Mouse (Mus musculus) megakaryocyte, adult 5-6 weeks (primary cell): Measurements from ENCODE around the gene Lingo3. TPM values are rescaled to one million over a fixed set of nuclear protein-coding genes. Genes with fewer than 3 reads are reported as not detected.

Experiments
- total RNA-seq, 2 experiments: library from RNA; stranded (forward) in 1 of 2; stranded (reverse) in 1 of 2; fragments of 153-499, 151-499 nt in 1 of 2; fragments of 221-1000, 200-1000 nt in 1 of 2; gene quantifications; 2 replicates each; pipeline versions ENCODE4 v1.2.3 to v1.2.4; 2015 to 2017

Lingo3 gene
- total RNA-seq, 2 experiments from 2014 or later, result not detected

Other genes with a start within 250 kb of the Lingo3 start
- 16.9 and 22.3 TPM in 2 replicates for gene Scamp4, start 241.2 kb downstream of the Lingo3 start, total RNA-seq (2015)
- 4.8 and 11.4 TPM in 2 replicates for gene Scamp4, start 241.2 kb downstream of the Lingo3 start, total RNA-seq (2017)
- 0.91 and 1.1 TPM in 2 replicates for gene Adat3, start 241.2 kb downstream of the Lingo3 start, total RNA-seq (2015)
- gene Adat3, start 241.2 kb downstream of the Lingo3 start, total RNA-seq (2017), result 3.8 TPM in 1 of 2 replicates, not detected in the other
- 0.54 TPM in 1 of 2 replicates, not detected in the other for gene Gm49322, start 238.0 kb downstream of the Lingo3 start, total RNA-seq (2015)
- 0.15 and 0.89 TPM in 2 replicates for gene Gm49322, start 238.0 kb downstream of the Lingo3 start, total RNA-seq (2017)
- gene Csnk1g2, start 221.2 kb downstream of the Lingo3 start, total RNA-seq (2015), result 34.5 and 46.0 TPM in 2 replicates
- gene Csnk1g2, start 221.2 kb downstream of the Lingo3 start, total RNA-seq (2017), result 127 and 144 TPM in 2 replicates
- gene Btbd2, start 187.0 kb downstream of the Lingo3 start, total RNA-seq (2015), result 8.4 and 10.3 TPM in 2 replicates
- 16.5 and 30.1 TPM in 2 replicates for gene Btbd2, start 187.0 kb downstream of the Lingo3 start, total RNA-seq (2017)
- 53.5 and 61.1 TPM in 2 replicates for gene Mknk2, start 165.9 kb downstream of the Lingo3 start, total RNA-seq (2015)
- gene Mknk2, start 165.9 kb downstream of the Lingo3 start, total RNA-seq (2017), result 63.3 and 74.8 TPM in 2 replicates
- gene Mob3a, start 142.1 kb downstream of the Lingo3 start, total RNA-seq (2015), result 61.8 and 72.0 TPM in 2 replicates
- 65.0 and 77.3 TPM in 2 replicates for gene Mob3a, start 142.1 kb downstream of the Lingo3 start, total RNA-seq (2017)
- 11.3 and 14.2 TPM in 2 replicates for gene Izumo4, start 141.9 kb downstream of the Lingo3 start, total RNA-seq (2015)
- 4.4 and 6.6 TPM in 2 replicates for gene Izumo4, start 141.9 kb downstream of the Lingo3 start, total RNA-seq (2017)
- gene Ap3d1, start 101.8 kb downstream of the Lingo3 start, total RNA-seq (2015), result 42.6 and 52.4 TPM in 2 replicates
- 48.6 and 62.0 TPM in 2 replicates for gene Ap3d1, start 101.8 kb downstream of the Lingo3 start, total RNA-seq (2017)
- gene Dot1l, start 88.8 kb downstream of the Lingo3 start, total RNA-seq (2015), result 19.5 and 23.0 TPM in 2 replicates
- 6.9 and 9.8 TPM in 2 replicates for gene Dot1l, start 88.8 kb downstream of the Lingo3 start, total RNA-seq (2017)
- 45.8 and 46.6 TPM in 2 replicates for gene Sf3a2, start 45.8 kb downstream of the Lingo3 start, total RNA-seq (2015)
- 13.1 and 20.4 TPM in 2 replicates for gene Sf3a2, start 45.8 kb downstream of the Lingo3 start, total RNA-seq (2017)
- gene Plekhj1, start 45.4 kb downstream of the Lingo3 start, total RNA-seq (2015), result 82.4 and 84.3 TPM in 2 replicates
- 35.5 and 43.5 TPM in 2 replicates for gene Plekhj1, start 45.4 kb downstream of the Lingo3 start, total RNA-seq (2017)
- not detected in 2 replicates for gene Amh, start 38.8 kb downstream of the Lingo3 start, total RNA-seq (2015)
- not detected in 2 replicates for gene Amh, start 38.8 kb downstream of the Lingo3 start, total RNA-seq (2017)
- gene Jsrp1, start 30.5 kb downstream of the Lingo3 start, total RNA-seq (2015), result not detected in 2 replicates
- not detected in 2 replicates for gene Jsrp1, start 30.5 kb downstream of the Lingo3 start, total RNA-seq (2017)
- 1,171 and 1,242 TPM in 2 replicates for gene Oaz1, start 17.4 kb downstream of the Lingo3 start, total RNA-seq (2015)
- gene Oaz1, start 17.4 kb downstream of the Lingo3 start, total RNA-seq (2017), result 206 and 296 TPM in 2 replicates
- 56.6 and 58.0 TPM in 2 replicates for gene Lsm7, start 11.2 kb upstream of the Lingo3 start, total RNA-seq (2015)
- gene Lsm7, start 11.2 kb upstream of the Lingo3 start, total RNA-seq (2017), result 104 and 130 TPM in 2 replicates
- gene Sppl2b, start 11.2 kb upstream of the Lingo3 start, total RNA-seq (2015), result 10.1 and 10.4 TPM in 2 replicates
- gene Sppl2b, start 11.2 kb upstream of the Lingo3 start, total RNA-seq (2017), result 9.1 and 15.1 TPM in 2 replicates
- not detected in 2 replicates for gene Tmprss9, start 27.8 kb upstream of the Lingo3 start, total RNA-seq (2015)
- not detected in 2 replicates for gene Tmprss9, start 27.8 kb upstream of the Lingo3 start, total RNA-seq (2017)
- 60.1 and 74.7 TPM in 2 replicates for gene Timm13, start 56.9 kb upstream of the Lingo3 start, total RNA-seq (2015)
- gene Timm13, start 56.9 kb upstream of the Lingo3 start, total RNA-seq (2017), result 31.8 and 44.9 TPM in 2 replicates
- 7.7 and 9.5 TPM in 2 replicates for gene Lmnb2, start 74.2 kb upstream of the Lingo3 start, total RNA-seq (2015)
- 35.2 and 35.8 TPM in 2 replicates for gene Lmnb2, start 74.2 kb upstream of the Lingo3 start, total RNA-seq (2017)
- gene Gadd45b, start 86.0 kb upstream of the Lingo3 start, total RNA-seq (2015), result 11.0 and 12.9 TPM in 2 replicates
- gene Gadd45b, start 86.0 kb upstream of the Lingo3 start, total RNA-seq (2017), result 9.4 and 20.3 TPM in 2 replicates
- 0.11 TPM in 1 of 2 replicates, not detected in the other for gene Gng7, start 170.9 kb upstream of the Lingo3 start, total RNA-seq (2015)
- 0.26 TPM in 1 of 2 replicates, not detected in the other for gene Gng7, start 170.9 kb upstream of the Lingo3 start, total RNA-seq (2017)
- not detected in 2 replicates for gene Diras1, start 181.6 kb upstream of the Lingo3 start, total RNA-seq (2015)
- 0.20 TPM in 1 of 2 replicates, not detected in the other for gene Diras1, start 181.6 kb upstream of the Lingo3 start, total RNA-seq (2017)
- 3.9 and 6.0 TPM in 2 replicates for gene Slc39a3, start 193.4 kb upstream of the Lingo3 start, total RNA-seq (2015)
- 6.2 and 10.2 TPM in 2 replicates for gene Slc39a3, start 193.4 kb upstream of the Lingo3 start, total RNA-seq (2017)
- 30.3 and 30.7 TPM in 2 replicates for gene Sgta, start 216.1 kb upstream of the Lingo3 start, total RNA-seq (2015)
- gene Sgta, start 216.1 kb upstream of the Lingo3 start, total RNA-seq (2017), result 33.3 and 38.7 TPM in 2 replicates
- 0.82 and 1.5 TPM in 2 replicates for gene Thop1, start 226.0 kb upstream of the Lingo3 start, total RNA-seq (2015)
- 3.4 and 4.3 TPM in 2 replicates for gene Thop1, start 226.0 kb upstream of the Lingo3 start, total RNA-seq (2017)